Mouse (Mus musculus) brain, embryonic 14.5 days (tissue): ENCODE results near the gene Commd6. TPM values are rescaled to one million over a fixed set of nuclear protein-coding genes. Genes with fewer than 3 reads are reported as not detected.

ENCODE experiments used
- DNase-seq: peaks from one replicate; pipeline ENCODE4 v3.0.0-alpha.2; 2011; ENCODE audit warnings: low read depth
- CTCF ChIP-seq: fragments of 200-500 bp; IDR thresholded peaks from 2 replicates; pipeline ENCODE4 v1.5.1; 2012; ENCODE audit warnings: inconsistent platforms, mild to moderate bottlenecking, moderate library complexity, borderline replicate concordance; ENCODE audit not compliant: insufficient read depth, insufficient read length; ENCODE audit errors: extremely low read depth
- POLR2A ChIP-seq: fragments of 200-500 bp; IDR thresholded peaks from 2 replicates; pipeline ENCODE4 v1.6.1; 2012; ENCODE audit warnings: mild to moderate bottlenecking, inconsistent platforms, borderline replicate concordance; ENCODE audit not compliant: poor library complexity, insufficient read depth, insufficient read length, severe bottlenecking; ENCODE audit errors: extremely low read depth
- polyA plus RNA-seq: library from polyadenylated mRNA; depleted of rRNA; stranded (reverse); fragments of >200 nt; gene quantifications from 2 replicates; pipeline ENCODE4 v1.2.3, GENCODE M21; 2012

The Commd6 gene
- polyA plus RNA-seq, 1 experiment, result 40.3 TPM

- DNase-seq, result peak; percentile 97
- TF ChIP-seq CTCF (peak; percentile 97), POLR2A (peak; percentile 75)
These were observed 13.4 kb upstream of the Commd6 start, which contains the start of gene Uchl3 for GRCm38 (mm10) chr14:101653581-101654525. TSS of gene Uchl3 (plus strand) at chr14:101653967.

- no peak for DNase-seq
- TF ChIP-seq POLR2A (no peak), CTCF (no peak)
These were observed 12.1 kb upstream of the Commd6 start for GRCm38 (mm10) chr14:101652571-101652970.

GRCm38 (mm10) chr14:101650551-101650950, 10.1 kb upstream of the Commd6 start:
- no peak for TF ChIP-seq POLR2A
- no peak for TF ChIP-seq CTCF
- no peak for DNase-seq

- no peak for DNase-seq
- TF ChIP-seq CTCF, result no peak
- TF ChIP-seq POLR2A, result no peak
These were observed 4.5 kb upstream of the Commd6 start for GRCm38 (mm10) chr14:101644948-101645347.

DNA sequence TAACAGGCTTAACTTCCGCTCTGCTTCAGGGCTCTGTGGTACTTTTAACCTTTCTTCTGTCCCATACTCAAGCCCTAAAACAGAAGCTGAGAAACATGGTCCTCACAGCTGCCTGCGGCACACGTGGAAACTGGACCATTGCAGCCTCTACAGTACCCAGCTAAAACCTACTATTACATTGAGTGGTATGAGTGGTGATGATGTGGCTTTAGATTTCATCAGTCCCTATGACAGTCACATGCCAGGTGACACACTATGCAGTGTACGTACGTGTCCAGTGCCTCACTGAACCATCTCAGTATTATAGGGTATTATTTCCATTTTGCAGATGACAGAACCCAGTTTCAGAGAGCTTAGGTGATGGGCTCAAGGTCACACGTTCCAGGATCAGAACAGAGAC, 3.1 kb downstream of the Commd6 start:
- DNase-seq, result no peak
- TF ChIP-seq POLR2A (no peak), CTCF (no peak)

DNA sequence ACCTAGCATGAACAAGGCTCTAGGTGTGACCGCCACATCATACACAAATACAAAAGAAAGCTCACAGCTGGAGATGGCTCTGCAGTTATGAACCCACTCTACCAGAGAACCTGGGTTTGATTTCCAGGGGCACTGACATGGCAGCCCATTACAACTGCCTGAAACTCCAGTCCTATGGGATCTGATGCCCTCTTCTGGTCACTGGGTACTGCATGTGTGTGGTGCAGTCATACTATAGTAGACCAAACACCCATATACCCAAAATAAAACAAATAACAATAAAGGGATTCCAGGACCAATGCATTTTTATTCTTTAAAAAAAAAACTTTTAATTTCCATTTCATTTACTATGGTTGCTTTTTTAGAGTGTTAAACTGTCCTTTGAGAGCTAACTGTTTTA, 4.7 kb downstream of the Commd6 start:
- no peak for TF ChIP-seq POLR2A
- peak; percentile 18; the same call in 1 of the 2 replicates for TF ChIP-seq CTCF
- DNase-seq, result no peak

GRCm38 (mm10) chr14:101630548-101630947, 9.9 kb downstream of the Commd6 start:
- DNase-seq, result no peak
- TF ChIP-seq POLR2A (no peak), CTCF (no peak)

GRCm38 (mm10) chr14:101617680-101618079, 22.8 kb downstream of the Commd6 start:
- DNase-seq, result no peak
- TF ChIP-seq POLR2A (no peak), CTCF (no peak)

DNA sequence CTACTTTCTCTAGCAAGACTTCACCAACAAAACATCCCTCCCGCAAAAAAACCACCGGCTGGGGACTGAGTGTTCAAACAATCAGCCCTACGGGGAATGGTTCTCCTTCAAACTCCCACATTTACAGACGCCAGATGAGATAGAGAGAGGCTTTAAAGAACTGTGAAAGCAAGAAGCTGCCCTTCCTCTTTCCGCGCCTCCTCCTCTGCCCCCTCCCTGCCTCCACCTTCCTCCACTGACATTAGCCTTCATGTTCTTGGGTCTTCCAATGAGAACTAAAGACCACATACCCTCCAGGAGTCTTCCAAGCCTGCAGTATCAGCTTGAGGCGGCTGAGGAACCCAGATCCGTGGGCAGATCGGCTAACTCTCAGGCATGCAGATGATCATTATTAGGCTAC, 24.3 kb downstream of the Commd6 start:
- DNase-seq, result no peak
- TF ChIP-seq CTCF (no peak), POLR2A (no peak)

DNA sequence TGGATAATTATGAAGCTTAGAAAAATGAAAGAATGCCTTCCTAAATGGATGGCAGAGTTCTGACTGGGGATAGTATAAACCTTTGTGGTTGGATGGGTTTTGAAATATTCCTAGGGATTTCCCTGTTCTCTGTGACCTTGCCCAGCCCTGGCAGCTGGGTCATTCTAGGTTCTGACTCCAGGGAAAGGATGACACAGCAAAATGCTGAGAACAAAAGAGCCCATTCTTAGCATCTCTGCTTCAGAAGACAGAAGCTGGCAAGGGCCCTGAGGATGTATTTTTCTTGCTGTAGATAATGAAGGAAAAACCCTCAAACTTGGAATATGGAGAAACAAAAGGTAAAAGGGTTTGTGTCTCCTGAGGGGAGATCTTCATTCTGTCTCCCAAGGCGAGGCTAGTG, 27.3 kb downstream of the Commd6 start:
- TF ChIP-seq POLR2A (no peak), CTCF (no peak)

DNA sequence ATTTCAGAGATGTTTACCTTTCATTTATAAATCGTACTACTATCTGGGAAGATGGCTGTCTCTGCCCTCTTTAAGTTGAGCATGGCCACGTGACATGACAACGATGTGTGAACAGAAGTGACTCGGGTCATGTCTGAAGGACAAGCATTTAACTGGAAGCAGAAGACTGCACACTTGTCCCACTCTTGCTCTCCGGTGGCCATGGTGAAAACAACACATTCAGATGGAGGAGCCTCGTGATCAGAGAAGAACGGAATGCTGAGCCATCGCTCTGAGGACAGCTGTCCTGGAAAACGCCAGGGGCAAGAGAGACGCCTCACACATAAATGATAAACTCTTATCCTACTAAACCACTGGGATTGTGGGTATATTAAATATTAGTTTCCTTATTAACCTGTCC, 29.8 kb downstream of the Commd6 start:
- no peak for DNase-seq
- TF ChIP-seq POLR2A (no peak), CTCF (no peak)

More for the DNA sequence above, 27.3 kb downstream of the Commd6 start:
- DNase-seq, result peak; percentile 9
